Mouse (Mus musculus): Measurements from ENCODE around the gene Mical3. TPM values are rescaled to one million over a fixed set of nuclear protein-coding genes. Genes with fewer than 3 reads are reported as not detected.
"Not testable (repeated sequence)": the region's sequence is repeated elsewhere in the genome, so short reads cannot be mapped to it uniquely, and the experiment has no call there.

The Mical3 gene
- total RNA-seq, 4 experiments from 2014 or later = 78.3 to 102 (median 90.8) TPM

GRCm38 (mm10) chr6:120937104-120937617 is 193.6 kb downstream of the Mical3 start:
- DNase-seq (ENCODE audit: low spot score in 2 of 2) = no peak

GRCm38 (mm10) chr6:120934176-120934575 is 196.6 kb downstream of the Mical3 start:
- no peak for DNase-seq (ENCODE audit: low spot score in 2 of 2)

- DNase-seq (ENCODE audit: low spot score in 2 of 2) = no peak
Measured at GRCm38 (mm10) chr6:120933670-120934069, 197.1 kb downstream of the Mical3 start.

GRCm38 (mm10) chr6:120932597-120932996 is 198.2 kb downstream of the Mical3 start:
- DNase-seq (ENCODE audit: low spot score in 2 of 2) = no peak

- no peak for DNase-seq (ENCODE audit: low spot score in 2 of 2)
Measured at GRCm38 (mm10) chr6:120930450-120931306, 200.1 kb downstream of the Mical3 start.

- DNase-seq (ENCODE audit: low spot score in 2 of 2) = no peak
Measured at GRCm38 (mm10) chr6:120929421-120929820, 201.4 kb downstream of the Mical3 start.

GRCm38 (mm10) chr6:120927765-120928164 is 203.0 kb downstream of the Mical3 start:
- DNase-seq (ENCODE audit: low spot score in 2 of 2) = no peak

GRCm38 (mm10) chr6:120926880-120927279 is 203.9 kb downstream of the Mical3 start:
- DNase-seq (ENCODE audit: low spot score in 2 of 2) = no peak

GRCm38 (mm10) chr6:120924791-120925321 is 205.9 kb downstream of the Mical3 start:
- not testable (repeated sequence) for DNase-seq (ENCODE audit: low spot score in 2 of 2)

GRCm38 (mm10) chr6:120917975-120918374 is 212.8 kb downstream of the Mical3 start:
- no peak for DNase-seq (ENCODE audit: low spot score in 2 of 2)

- not testable (repeated sequence) for DNase-seq (ENCODE audit: low spot score in 2 of 2)
Measured at GRCm38 (mm10) chr6:120916972-120917881, 213.6 kb downstream of the Mical3 start.

GRCm38 (mm10) chr6:120916074-120916971 is 214.5 kb downstream of the Mical3 start, which contains the start of gene Bid:
TSS of gene Bid (minus strand) at chr6:120916853.
- peak; percentile 61 to 64 for DNase-seq (ENCODE audit: low spot score in 2 of 2)

- no peak for DNase-seq (ENCODE audit: low spot score in 2 of 2)
Measured at GRCm38 (mm10) chr6:120915649-120915975, 215.2 kb downstream of the Mical3 start.

GRCm38 (mm10) chr6:120914911-120915648 is 215.7 kb downstream of the Mical3 start:
- no peak for DNase-seq (ENCODE audit: low spot score in 2 of 2)

- DNase-seq (ENCODE audit: low spot score in 2 of 2) = no peak
Measured at GRCm38 (mm10) chr6:120914533-120914910, 216.3 kb downstream of the Mical3 start.

- no peak for DNase-seq (ENCODE audit: low spot score in 2 of 2)
Measured at GRCm38 (mm10) chr6:120913783-120914182, 217.0 kb downstream of the Mical3 start.

GRCm38 (mm10) chr6:120912931-120913330 is 217.9 kb downstream of the Mical3 start:
- no peak for DNase-seq (ENCODE audit: low spot score in 2 of 2)

- no peak for DNase-seq (ENCODE audit: low spot score in 2 of 2)
Measured at GRCm38 (mm10) chr6:120911213-120912007, 219.4 kb downstream of the Mical3 start.

- DNase-seq (ENCODE audit: low spot score in 2 of 2) = no peak
Measured at GRCm38 (mm10) chr6:120909501-120909900, 221.3 kb downstream of the Mical3 start.

All from layer of hippocampus, adult 8-10 months (tissue).